Mouse (Mus musculus): ENCODE results near the gene Exph5.

DNA sequence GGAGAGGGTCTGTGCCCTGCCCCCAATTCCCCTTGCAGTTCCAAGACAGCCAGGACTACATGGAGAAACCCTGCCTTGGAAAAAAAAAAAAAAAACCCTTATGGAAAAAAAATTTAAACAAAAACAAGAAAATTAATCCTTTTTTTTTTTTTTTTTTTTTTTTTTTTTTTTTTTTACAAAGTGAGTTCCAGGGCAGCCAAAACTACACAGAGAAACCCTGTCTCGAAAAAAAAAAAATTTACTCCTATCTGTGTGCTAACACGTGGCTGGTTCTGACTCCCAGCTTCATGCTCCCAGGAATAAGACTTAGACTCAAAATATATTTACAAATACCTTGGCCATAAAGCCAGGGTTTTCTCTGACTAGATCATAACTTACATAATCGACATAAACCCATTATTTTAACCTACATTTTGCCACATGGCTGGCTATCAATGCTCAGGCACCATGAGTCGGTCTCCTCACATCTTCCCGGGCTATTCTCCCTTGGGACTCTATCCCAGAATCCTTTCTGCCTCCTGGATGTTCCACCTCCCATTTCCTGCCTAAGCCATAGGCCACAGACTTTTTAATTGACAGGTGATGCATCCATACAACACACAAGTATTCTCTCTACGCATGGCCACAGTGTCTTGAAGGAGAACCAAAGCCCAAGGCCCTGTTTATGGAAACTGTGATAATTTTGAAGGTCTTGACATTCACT, 102.7 kb downstream of the Exph5 start:
- no peak for TF ChIP-seq CTCF (IDR thresholded peaks at IDR 0.05)
- no peak for TF ChIP-seq EP300 (IDR thresholded peaks at IDR 0.05)
